8 mouse cellular contexts compared by ENCODE assay signal in the genomic region with DNA sequence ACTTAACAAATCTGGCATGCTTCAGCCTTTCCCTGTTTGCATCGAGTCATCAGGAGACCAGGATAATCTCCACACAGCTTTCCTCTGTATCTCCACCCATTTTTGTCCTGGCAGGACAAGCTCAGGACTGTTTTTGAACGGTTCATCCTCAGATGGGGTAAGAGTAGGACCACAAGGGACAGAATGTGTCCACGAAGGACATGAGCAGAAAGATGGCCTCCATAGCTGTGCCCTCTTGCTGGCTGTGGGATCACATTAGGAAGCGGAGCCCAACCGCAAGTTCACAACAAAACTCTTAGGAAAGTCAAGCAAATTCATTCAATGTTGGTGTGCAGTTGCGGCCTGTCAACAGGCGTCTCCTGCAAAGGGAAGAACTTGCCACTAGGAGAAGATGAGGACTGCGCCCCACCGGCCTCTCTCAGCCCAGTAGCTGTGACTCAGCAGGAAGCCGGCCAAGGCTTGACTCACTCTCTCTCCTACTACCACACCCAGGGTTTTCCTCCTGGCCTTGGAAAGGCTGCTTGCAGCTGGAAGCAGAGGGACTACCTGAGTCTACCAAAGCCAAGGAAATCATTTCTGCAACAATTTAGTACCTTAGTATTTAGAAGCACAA. TPM values are rescaled to one million over a fixed set of nuclear protein-coding genes. Genes with fewer than 3 reads are reported as not detected.
A peak's percentile ranks its signal among the peaks of the same experiment; 100 is the strongest.
DNase-seq lines count a peak whose midpoint lies in the region; ATAC-seq lines count a peak whose summit lies in the region.

No protein-coding gene starts in this region.

- no peak overlapping the region for H3K4me3 ChIP-seq in intestine, embryonic 16.5 days (ENCODE audit: low read length)
- no peak overlapping the region for H3K4me3 ChIP-seq in hindbrain, embryonic 11.5 days (ENCODE audit: low read depth, low read length)

- no peaks in the 10 kb centered on the region for H3K36me3 ChIP-seq in intestine, embryonic 16.5 days (ENCODE audit: control insufficient read depth, insufficient read depth, low read length)
- no peaks in the 10 kb centered on the region for H3K36me3 ChIP-seq in hindbrain, embryonic 11.5 days (ENCODE audit: control insufficient read depth, insufficient read depth, low read length)

- H3K4me1 ChIP-seq in intestine, embryonic 16.5 days (ENCODE audit: control insufficient read depth, insufficient read depth, low read length): no peaks in the 10 kb centered on the region
- H3K4me1 ChIP-seq in hindbrain, embryonic 11.5 days (replicated peaks; ENCODE audit: control insufficient read depth, insufficient read depth, low read length): no peaks in the 10 kb centered on the region

- no peak overlapping the region for H3K27ac ChIP-seq in intestine, embryonic 16.5 days (ENCODE audit: low read length)
- no peak overlapping the region for H3K27ac ChIP-seq in hindbrain, embryonic 11.5 days (ENCODE audit: low read depth, low read length)

- H3K4me2 ChIP-seq in intestine, embryonic 16.5 days (ENCODE audit: low read depth, low read length): no peak overlapping the region
- no peak overlapping the region for H3K4me2 ChIP-seq in hindbrain, embryonic 11.5 days (replicated peaks; ENCODE audit: low read depth, low read length)

- H3K27me3 ChIP-seq in intestine, embryonic 16.5 days (replicated peaks; ENCODE audit: control insufficient read depth, insufficient read depth, low read length): no peaks in the 10 kb centered on the region
- H3K27me3 ChIP-seq in hindbrain, embryonic 11.5 days (ENCODE audit: control insufficient read depth, insufficient read depth, low read length): no peaks in the 10 kb centered on the region

- H3K9me3 ChIP-seq in intestine, embryonic 16.5 days (ENCODE audit: control insufficient read depth, low read length): no peaks in the 10 kb centered on the region
- no peaks in the 10 kb centered on the region for H3K9me3 ChIP-seq in hindbrain, embryonic 11.5 days (ENCODE audit: control insufficient read depth, low read length)

- peak; percentile 21 for DNase-seq in spleen, adult 12 weeks (ENCODE audit: low spot score)
- no peak for DNase-seq in spleen, adult 18-20 months
- peak; percentile 84 for DNase-seq in gastrocnemius, adult 18-20 months (ENCODE audit: low spot score)
- no peak for DNase-seq in layer of hippocampus, postnatal 36 days
- DNase-seq in thymus, postnatal 0 days (ENCODE audit: low spot score): no peak
- no peak for DNase-seq in hindbrain, embryonic 11.5 days (ENCODE audit: low spot score)

- ATAC-seq in intestine, embryonic 16.5 days: peak; percentile 96
- peak; percentile 73; the same call in 1 of the 2 replicates for ATAC-seq in monocyte, adult 5-6 weeks (replicated peaks; ENCODE audit: insufficient number of reproducible peaks, low FRiP score, low TSS enrichment, poor library complexity, severe bottlenecking)
- ATAC-seq in hindbrain, embryonic 11.5 days (ENCODE audit: low FRiP score): no peak

- 77% methylated on average over 10 of the region's 10 CpGs for WGBS in intestine, embryonic 16.5 days
- WGBS in hindbrain, embryonic 11.5 days: 91% methylated on average over 10 of the region's 10 CpGs

- H3K9ac ChIP-seq in intestine, embryonic 16.5 days (ENCODE audit: low read depth, low read length): no peak overlapping the region
- no peak overlapping the region for H3K9ac ChIP-seq in hindbrain, embryonic 11.5 days (ENCODE audit: low read depth, low read length)

RNA-seq across cellular contexts. Expression of a gene that starts 31.6 kb away (rescaled TPM):
- 1 to 10 TPM; 2.8 to 3.2 TPM for total RNA-seq in gastrocnemius, adult 18-20 months (2021)
- 3.5 TPM in 2 replicates for polyA plus RNA-seq in intestine, embryonic 16.5 days (2015; fragmentation: Nextera tagmentation; extraction: Ambion mirVana)
- 224 to 262 TPM (median 261 TPM) in 3 replicates for total RNA-seq in monocyte, adult 5-6 weeks (2017)
- 100 to 1,000 TPM; 114 to 131 TPM for total RNA-seq in layer of hippocampus, postnatal 36 days (2021)
- polyA plus RNA-seq in thymus, postnatal 0 days (2015; fragmentation: Nextera tagmentation; extraction: Ambion mirVana): 1.6 and 1.7 TPM in 2 replicates
- 2.4 and 2.9 TPM in 2 replicates for polyA plus RNA-seq in hindbrain, embryonic 11.5 days (2014; fragmentation: Nextera tagmentation; extraction: Ambion mirVana)

Comparison
In these comparisons a context has a peak if more than half of its experiments do, and no peak if none do; other contexts are left out.
1. DNase-seq: peak in spleen, adult 12 weeks (single experiment) and gastrocnemius, adult 18-20 months (single experiment); none in spleen, adult 18-20 months (0 of 2), layer of hippocampus, postnatal 36 days (0 of 2), thymus, postnatal 0 days (single experiment) and hindbrain, embryonic 11.5 days (single experiment).
2. RNA of a gene that starts 31.6 kb away (total RNA-seq): 224 to 262 TPM in monocyte, adult 5-6 weeks and 114 to 131 TPM in layer of hippocampus, postnatal 36 days; 2.8 to 3.2 TPM in gastrocnemius, adult 18-20 months; every median in the first group is over 10 times any median in the second.